In genomic region chr2:4978091-4978490, GRCm38 (mm10) we compare ENCODE assay signal across 13 mouse cellular contexts. TPM values are rescaled to one million over a fixed set of nuclear protein-coding genes. Genes with fewer than 3 reads are reported as not detected.
A peak's percentile ranks its signal among the peaks of the same experiment; 100 is the strongest.
DNase-seq lines count a peak whose midpoint lies in the region; ATAC-seq and TF ChIP-seq lines count a peak whose summit lies in the region.
"Had no signal": no experiment of that assay in that cellular context is flagged by ENCODE, and none has a peak within 500 bp of the region (broad histone marks: within the 10 kb centered on the region; RNA-seq: fewer than 3 reads in every experiment).

No protein-coding gene starts in this region.

- TF ChIP-seq CTCF in cerebellum, adult 2 months (IDR thresholded peaks at IDR 0.05; ENCODE audit: borderline replicate concordance, insufficient read depth, low read depth, low read length): no peak
- no peak for TF ChIP-seq CTCF in testis, adult 2 months (IDR thresholded peaks at IDR 0.05; ENCODE audit: control insufficient read depth, insufficient read depth, insufficient replicate concordance, low read depth, low read length)
- TF ChIP-seq CTCF in hindbrain, postnatal 0 days (IDR thresholded peaks at IDR 0.05; ENCODE audit: low read depth): no peak

- no peaks in the 10 kb centered on the region; the same call in 1 of the 2 replicates for H3K4me1 ChIP-seq in cerebellum, adult 2 months (ENCODE audit: control insufficient read depth, insufficient read depth, low read length)
- H3K4me1 ChIP-seq in testis, adult 2 months (ENCODE audit: control insufficient read depth, insufficient read depth, low read length): no peaks in the 10 kb centered on the region; the same call in 1 of the 2 replicates
- peaks cover 6% of the 10 kb centered on the region; the same call in 1 of the 2 replicates for H3K4me1 ChIP-seq in hindbrain, postnatal 0 days (ENCODE audit: insufficient read depth, low read length)

- H3K27ac ChIP-seq in cerebellum, adult 2 months (ENCODE audit: insufficient read depth, low read length): no peak overlapping the region
- H3K27ac ChIP-seq in testis, adult 2 months (ENCODE audit: control insufficient read depth, insufficient read depth, low read depth, low read length): peak overlapping the region; percentile 58; the same call in 1 of the 2 replicates
- peak overlapping the region; percentile 59; the same call in 1 of the 2 replicates for H3K27ac ChIP-seq in hindbrain, postnatal 0 days

- WGBS in cerebellum, adult 2 months: 13% methylated on average over 8 of the region's 8 CpGs
- WGBS in hindbrain, postnatal 0 days: 23% methylated on average over 8 of the region's 8 CpGs

- H3K36me3 ChIP-seq in testis, adult 2 months (ENCODE audit: control insufficient read depth, insufficient read depth, low read length): no peaks in the 10 kb centered on the region
- H3K36me3 ChIP-seq in hindbrain, postnatal 0 days (ENCODE audit: insufficient read depth, low read length): no peaks in the 10 kb centered on the region

- DNase-seq in cerebellum, adult 2 months: peak; percentile 20 to 22
- no peak for DNase-seq in cerebellum, adult 18-20 months
- no peak for DNase-seq in testis, postnatal 10 days (ENCODE audit: low spot score)
- DNase-seq in hindbrain, postnatal 0 days (ENCODE audit: low spot score): peak; percentile 79
- DNase-seq in frontal cortex, adult 2 months (ENCODE audit: extremely low spot score in 1 of 2, low spot score in 1 of 2): no peak
- DNase-seq in adrenal gland, postnatal 36 days: no peak
- no peak for DNase-seq in kidney, postnatal 36 days
- DNase-seq: kidney, postnatal 4 days; liver, postnatal 0 days had no signal

- no peak overlapping the region for H3K4me3 ChIP-seq in cerebellum, adult 2 months (replicated peaks; ENCODE audit: insufficient read depth, low read depth, low read length)
- no peak overlapping the region for H3K4me3 ChIP-seq in testis, adult 2 months (ENCODE audit: control insufficient read depth, low read depth, low read length)
- H3K4me3 ChIP-seq in hindbrain, postnatal 0 days (ENCODE audit: low read length): no peak overlapping the region

- H3K9ac ChIP-seq in hindbrain, postnatal 0 days (replicated peaks; ENCODE audit: low read length): no peak overlapping the region
- H3K9ac ChIP-seq: liver, postnatal 0 days had no signal

- no peak overlapping the region for H3K4me2 ChIP-seq in hindbrain, postnatal 0 days (ENCODE audit: low read depth, low read length)

- TF ChIP-seq POLR2A in cerebellum, adult 2 months (IDR thresholded peaks at IDR 0.05; ENCODE audit: borderline replicate concordance, insufficient read depth, low read length): no peak
- TF ChIP-seq POLR2A in testis, adult 2 months (IDR thresholded peaks at IDR 0.05; ENCODE audit: control insufficient read depth, low read depth, low read length): no peak

- no peaks in the 10 kb centered on the region for H3K9me3 ChIP-seq in hindbrain, postnatal 0 days (ENCODE audit: low read length)

- peak; percentile 56 for ATAC-seq in hindbrain, postnatal 0 days
- ATAC-seq: liver, postnatal 0 days; Patski had no signal

- H3K27me3 ChIP-seq in cerebellum, adult 2 months (ENCODE audit: control insufficient read depth, insufficient read depth, low read length): no peaks in the 10 kb centered on the region
- no peaks in the 10 kb centered on the region for H3K27me3 ChIP-seq in testis, adult 2 months (ENCODE audit: control insufficient read depth, insufficient read depth, low read length)
- H3K27me3 ChIP-seq in hindbrain, postnatal 0 days (ENCODE audit: insufficient read depth, low read length): no peaks in the 10 kb centered on the region
- H3K27me3 ChIP-seq: Patski had no signal

RNA-seq across cellular contexts. Expression of gene Ucma, which starts 2.2 kb away (rescaled TPM):
- polyA plus RNA-seq in cerebellum, adult 2 months (2012; rRNA removed): 14.4 and 18.2 TPM in 2 replicates
- polyA plus RNA-seq in testis, adult 2 months (2012; rRNA removed): 0.20 TPM in 1 of 2 replicates, not detected in the other
- total RNA-seq in hindbrain, postnatal 0 days (2014; rRNA removed): 11.9 and 13.2 TPM in 2 replicates
- polyA plus RNA-seq in hindbrain, postnatal 0 days (2015; fragmentation: Nextera tagmentation; extraction: Ambion mirVana): 5.3 and 6.2 TPM in 2 replicates
- 1.5 and 2.0 TPM in 2 replicates for polyA plus RNA-seq in frontal cortex, adult 2 months (2012; rRNA removed)
- total RNA-seq in adrenal gland, postnatal 36 days (2021): not detected
- total RNA-seq: heart, postnatal 14 days had no signal
- polyA plus RNA-seq: liver, postnatal 0 days; Patski; small intestine, adult 2 months had no signal

RNA-seq across cellular contexts. Expression of gene Mcm10, which starts 34.5 kb away (rescaled TPM):
- 1.4 and 2.0 TPM in 2 replicates for polyA plus RNA-seq in cerebellum, adult 2 months (2012; rRNA removed)
- 4.1 and 4.4 TPM in 2 replicates for polyA plus RNA-seq in testis, adult 2 months (2012; rRNA removed)
- 4.9 and 7.7 TPM in 2 replicates for total RNA-seq in hindbrain, postnatal 0 days (2014; rRNA removed)
- polyA plus RNA-seq in hindbrain, postnatal 0 days (2015; fragmentation: Nextera tagmentation; extraction: Ambion mirVana): 3.9 and 4.8 TPM in 2 replicates
- polyA plus RNA-seq in frontal cortex, adult 2 months (2012; rRNA removed): 2.1 and 2.2 TPM in 2 replicates
- 10 to 100 TPM in 1 of 2 experiments, 1 to 10 TPM in 1; 4.9 to 10.9 TPM for total RNA-seq in adrenal gland, postnatal 36 days (2021)

RNA-seq across cellular contexts. Expression of gene Phyh, which starts 59.3 kb away (rescaled TPM):
- polyA plus RNA-seq in cerebellum, adult 2 months (2012; rRNA removed): 139 and 153 TPM in 2 replicates
- polyA plus RNA-seq in testis, adult 2 months (2012; rRNA removed): 8.6 and 9.1 TPM in 2 replicates
- total RNA-seq in hindbrain, postnatal 0 days (2014; rRNA removed): 74.6 and 78.4 TPM in 2 replicates
- 127 and 133 TPM in 2 replicates for polyA plus RNA-seq in hindbrain, postnatal 0 days (2015; fragmentation: Nextera tagmentation; extraction: Ambion mirVana)
- polyA plus RNA-seq in frontal cortex, adult 2 months (2012; rRNA removed): 143 and 146 TPM in 2 replicates
- total RNA-seq in adrenal gland, postnatal 36 days (2021): 100 to 1,000 TPM; 213 to 352 TPM

Comparison
In these comparisons a context has a peak if more than half of its experiments do, and no peak if none do; other contexts are left out.
1. DNase-seq: peak in cerebellum, adult 2 months (2 of 2) and hindbrain, postnatal 0 days (single experiment); none in cerebellum, adult 18-20 months (0 of 2), testis, postnatal 10 days (single experiment), frontal cortex, adult 2 months (0 of 2), adrenal gland, postnatal 36 days (0 of 2) and kidney, postnatal 36 days (0 of 2).
2. RNA of gene Phyh, which starts 59.3 kb away (polyA plus RNA-seq): 139 to 153 TPM in cerebellum, adult 2 months, 143 to 146 TPM in frontal cortex, adult 2 months and 127 to 133 TPM in hindbrain, postnatal 0 days; 8.6 to 9.1 TPM in testis, adult 2 months; every median in the first group is over 10 times any median in the second.